Mouse (Mus musculus) monocyte, adult 2 months (primary cell): ENCODE results near the gene Ripply3.
A peak's percentile ranks its signal among the peaks of the same experiment; 100 is the strongest.

Source experiments
- DNase-seq, 2 experiments: peaks; one replicate each; pipeline ENCODE4 v3.0.0; 2022; ENCODE audit warnings: low spot score in 2 of 2, low read depth in 1 of 2

The Ripply3 gene

DNA sequence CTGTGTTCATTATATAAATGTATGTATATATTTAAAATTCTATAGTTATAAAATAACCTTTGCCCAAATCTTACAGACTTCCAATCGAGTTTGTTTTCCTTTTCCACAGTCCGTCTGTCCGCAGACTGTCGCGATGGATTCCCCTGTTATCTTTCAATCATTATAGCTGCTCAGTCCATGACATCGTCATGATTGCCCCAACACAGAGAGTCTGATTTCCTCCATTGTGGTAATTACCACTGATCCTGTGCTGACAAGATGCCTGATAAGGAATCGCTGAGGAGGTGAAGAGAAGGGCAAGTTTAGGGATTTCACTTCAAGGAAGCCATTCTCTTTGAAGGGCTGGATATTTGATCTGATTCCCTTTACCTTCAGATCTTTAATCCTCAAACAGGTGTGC is 27.8 kb downstream of the Ripply3 start:
- DNase-seq = no peak

DNA sequence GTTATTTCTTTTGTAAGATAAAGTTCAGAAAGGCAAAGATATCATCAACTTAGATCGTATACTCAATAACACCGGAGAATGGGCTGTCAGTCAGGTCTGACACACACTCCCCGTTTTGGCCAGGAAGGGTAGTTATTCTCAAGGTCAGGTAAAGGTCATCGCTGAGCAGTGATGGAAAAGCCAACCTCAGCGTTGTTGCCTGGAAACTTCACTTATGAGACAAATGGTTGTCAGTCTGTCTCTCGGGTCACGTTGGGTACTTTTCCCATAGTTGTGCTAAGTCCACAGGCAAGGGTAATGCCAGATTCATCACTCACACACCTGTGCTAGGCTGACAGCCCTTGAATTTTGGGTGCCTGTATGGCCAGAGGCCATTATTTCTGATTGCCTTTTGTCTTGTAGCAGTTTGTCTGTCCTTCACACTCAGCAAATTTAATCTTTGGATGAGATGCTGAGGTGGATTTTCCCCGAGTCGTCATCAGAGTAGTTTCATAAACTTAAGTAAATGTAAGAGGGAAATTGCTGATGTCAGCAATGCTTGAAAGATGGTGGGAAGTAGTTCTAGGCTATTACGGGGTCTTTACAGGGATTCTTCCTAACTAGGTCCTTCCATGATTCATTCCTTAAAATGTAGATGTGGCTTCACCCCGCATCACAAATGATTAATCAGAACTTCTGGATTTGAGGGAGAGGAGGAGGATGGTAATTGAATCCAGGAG is 28.7 kb downstream of the Ripply3 start:
- no peak for DNase-seq

DNA sequence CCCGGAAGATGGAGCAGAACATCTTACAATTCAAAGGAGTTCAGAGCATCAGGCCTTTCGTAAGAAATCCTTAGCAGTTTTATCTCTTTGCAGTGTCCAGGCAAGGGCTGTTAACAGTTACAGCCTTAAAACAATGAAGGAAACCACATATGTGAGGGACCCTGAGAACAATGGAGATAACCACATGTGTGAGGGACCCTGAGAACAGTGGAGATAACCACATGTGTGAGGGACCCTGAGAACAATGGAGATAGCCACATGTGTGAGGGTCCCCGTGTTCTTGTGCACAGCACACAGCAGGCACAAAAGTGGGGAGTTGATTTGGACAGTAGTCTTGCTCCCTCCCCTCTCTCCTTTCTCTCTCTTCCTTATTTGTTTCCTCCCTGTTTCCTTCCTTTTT is 29.9 kb downstream of the Ripply3 start:
- DNase-seq = no peak

DNA sequence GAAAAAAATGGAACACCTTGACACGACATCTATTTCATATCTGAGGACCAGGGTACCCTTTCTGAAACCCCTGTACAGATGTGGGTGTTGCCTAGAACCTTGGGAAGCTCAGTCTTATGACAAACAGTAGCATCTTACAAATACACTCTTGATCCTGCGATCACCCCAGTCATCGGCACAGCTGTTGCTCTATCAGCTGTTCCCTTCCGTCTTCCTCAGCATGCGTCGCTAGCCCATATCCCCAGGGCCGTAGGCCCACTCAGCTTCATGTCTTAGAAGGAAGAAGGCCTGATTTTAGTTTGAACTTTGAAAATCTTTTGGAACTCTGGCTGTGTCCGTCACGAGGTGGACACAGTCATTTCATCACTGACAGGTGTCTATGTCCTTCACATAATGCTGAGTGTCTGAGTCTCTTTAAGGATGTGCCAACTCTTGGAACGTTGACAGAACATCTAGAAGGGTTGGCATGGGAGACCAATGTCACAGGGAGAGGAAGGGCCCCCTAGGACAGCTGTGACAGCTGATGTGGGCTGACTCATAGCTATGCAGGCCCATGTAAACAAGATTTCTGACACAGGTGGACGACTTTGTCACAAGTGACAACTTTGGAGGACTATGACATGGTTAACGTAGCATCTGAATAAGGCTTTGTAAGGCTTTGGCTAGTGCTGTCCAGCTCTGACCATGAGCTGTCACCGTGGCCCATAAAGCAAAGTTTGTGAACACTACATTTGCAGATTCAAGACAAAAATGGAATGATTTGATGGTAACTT is 32.5 kb downstream of the Ripply3 start:
- DNase-seq = no peak

DNA sequence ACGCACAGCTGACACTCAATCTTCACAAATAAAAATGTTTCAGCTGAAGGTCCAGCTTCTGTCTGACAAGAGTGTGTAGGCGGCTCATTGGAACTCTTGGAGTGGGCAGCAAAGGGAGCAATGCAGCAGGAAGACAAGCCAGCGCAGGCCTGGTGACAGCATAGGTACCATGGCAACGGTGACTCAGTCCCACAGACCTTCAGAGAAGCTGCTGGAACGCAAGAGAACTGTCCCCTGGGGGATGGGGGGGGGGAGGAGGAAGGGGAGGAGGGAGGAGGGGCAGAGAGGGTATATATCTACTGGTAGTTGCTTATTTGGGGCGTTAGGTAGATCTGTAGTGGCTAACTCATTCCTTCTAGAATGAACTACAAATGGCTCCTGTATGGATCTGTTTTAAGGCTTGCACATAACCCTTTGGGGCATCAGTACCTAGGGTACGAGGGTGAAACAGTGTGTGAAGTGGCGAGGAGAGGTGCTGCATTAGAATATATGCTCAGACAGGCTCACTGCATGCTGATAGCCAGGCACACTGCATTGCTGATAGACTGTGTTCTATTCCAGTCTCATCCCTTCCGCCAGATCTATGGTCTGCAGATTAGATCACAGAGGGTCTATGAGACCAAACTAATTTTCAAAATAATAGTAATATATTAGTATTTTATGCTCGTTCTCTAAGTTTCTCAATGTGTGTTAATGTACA is 34.1 kb downstream of the Ripply3 start:
- no peak for DNase-seq

DNA sequence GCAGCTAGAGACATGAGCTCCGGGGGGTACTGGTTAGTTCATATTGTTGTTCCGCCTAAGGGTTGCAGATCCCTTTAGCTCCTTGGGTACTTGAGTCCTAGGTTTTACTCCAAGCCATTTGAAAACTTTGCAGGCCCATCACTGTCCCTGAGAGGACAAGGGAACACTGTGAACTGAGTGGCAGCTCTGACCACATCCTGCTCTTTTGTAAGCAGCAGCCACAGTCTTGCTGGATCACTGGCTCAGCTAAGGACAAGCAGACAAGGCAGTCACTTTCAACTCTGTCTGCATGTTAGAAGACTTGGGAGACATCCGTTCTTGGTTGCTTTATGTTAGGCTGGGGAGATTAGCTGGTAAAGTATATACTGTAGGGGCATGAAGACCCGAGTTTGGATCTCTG is 35.6 kb downstream of the Ripply3 start:
- no peak for DNase-seq

DNA sequence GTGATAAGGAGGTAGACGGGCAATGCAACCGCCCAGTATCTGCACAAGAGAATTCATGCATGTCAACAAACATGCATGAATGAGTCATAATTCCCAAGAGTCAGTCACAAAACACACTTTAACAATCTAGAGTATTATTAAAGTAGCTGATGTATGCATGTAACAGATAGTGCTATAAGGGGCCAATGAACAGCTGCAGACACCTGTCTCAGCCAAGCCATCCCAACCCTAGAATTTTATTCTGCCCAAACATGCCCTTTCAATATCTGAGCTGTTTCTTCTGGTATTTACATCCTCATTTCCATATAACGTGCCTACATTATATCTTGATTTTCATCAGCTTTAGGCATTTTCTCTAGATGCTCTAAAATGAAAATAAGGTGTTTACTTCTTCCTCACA is 37.2 kb downstream of the Ripply3 start:
- no peak for DNase-seq

DNA sequence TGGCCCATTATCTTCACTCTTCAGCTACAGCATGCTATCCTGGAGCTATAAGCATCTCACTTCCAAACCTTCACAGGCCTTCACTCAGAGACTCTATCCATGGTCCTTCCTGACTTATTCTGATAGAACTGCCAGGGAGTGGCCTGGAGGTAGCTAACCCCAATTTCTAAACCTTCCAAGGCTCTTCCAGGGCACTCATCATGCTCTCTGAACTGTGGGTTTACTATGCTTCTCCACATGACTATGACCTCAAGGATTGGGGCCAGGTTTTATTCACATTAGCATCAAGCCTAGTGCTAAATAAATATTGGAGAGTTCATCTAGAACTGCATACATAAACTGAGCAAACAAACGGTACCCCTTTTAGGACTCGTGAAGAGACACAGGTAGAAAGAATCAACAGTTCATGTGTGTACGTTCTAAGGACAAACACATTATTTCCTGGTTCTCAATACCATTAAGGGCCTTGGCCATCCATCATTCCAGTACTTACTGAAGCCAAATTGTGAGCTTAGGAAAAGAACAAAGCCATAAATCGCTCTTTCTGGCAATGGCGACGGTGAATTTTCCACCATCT is 41.5 kb downstream of the Ripply3 start:
- no peak for DNase-seq

DNA sequence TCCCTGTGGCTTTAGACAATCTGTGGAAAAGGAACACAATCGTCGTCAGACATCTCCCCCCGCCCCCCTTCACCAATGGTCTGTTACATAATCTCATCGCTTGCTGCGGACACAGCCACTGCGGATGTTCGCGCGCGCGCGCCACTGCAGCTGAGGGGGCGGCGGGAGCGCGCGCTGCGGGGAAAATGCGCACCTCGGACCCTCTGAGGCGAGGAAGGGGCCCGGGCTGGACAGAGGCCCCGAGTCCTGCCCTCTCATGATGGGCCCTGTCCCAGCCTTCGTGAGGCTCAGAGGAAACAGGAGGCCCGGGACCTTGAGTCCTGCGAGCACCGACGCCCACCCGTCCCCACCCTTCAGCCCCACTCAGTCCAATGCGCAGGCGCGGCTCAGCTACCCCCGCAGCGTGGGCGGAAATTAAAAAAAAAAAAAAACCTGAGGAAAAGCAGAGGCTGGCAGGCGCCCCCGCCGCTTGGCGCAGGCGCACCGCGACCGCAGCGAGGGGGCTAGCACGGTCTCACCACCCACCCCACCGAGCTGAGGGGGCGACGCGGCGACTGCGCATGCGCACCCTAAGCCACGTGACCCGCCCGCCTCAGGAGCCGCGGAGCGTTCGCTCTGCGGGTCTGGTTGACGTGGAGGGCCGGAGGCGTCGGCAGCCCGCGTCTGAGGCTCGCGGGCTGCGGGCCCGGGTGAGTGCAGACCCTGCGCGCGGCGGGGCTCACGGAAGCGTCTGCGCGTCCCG is 42.1 kb downstream of the Ripply3 start, which contains the start of gene Ttc3:
Gene Ttc3 (plus strand): TSS at position 446 of the 742 bp plus-strand sequence.
- peak; percentile 27 to 52 for DNase-seq

DNA sequence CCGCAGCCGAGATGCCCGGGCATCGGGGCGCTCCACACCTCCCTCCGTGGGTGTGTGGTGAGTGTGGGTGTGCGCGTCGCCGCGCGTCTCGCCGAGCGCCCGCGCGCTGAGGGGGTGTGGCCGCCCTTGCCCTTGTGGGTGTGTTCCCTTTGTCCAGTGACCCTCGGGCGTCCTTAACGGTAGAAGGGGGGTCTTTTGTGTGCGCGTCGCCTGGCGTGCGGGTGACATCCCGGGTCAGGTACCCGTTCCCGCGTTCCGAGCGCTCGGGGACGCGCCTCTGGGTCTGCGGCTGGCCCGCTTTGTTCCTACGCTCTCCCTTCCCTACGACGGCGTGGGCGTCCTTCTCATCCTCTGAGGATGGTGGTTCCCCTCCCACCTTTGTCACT is 42.7 kb downstream of the Ripply3 start:
- peak; percentile 11 to 28 for DNase-seq

DNA sequence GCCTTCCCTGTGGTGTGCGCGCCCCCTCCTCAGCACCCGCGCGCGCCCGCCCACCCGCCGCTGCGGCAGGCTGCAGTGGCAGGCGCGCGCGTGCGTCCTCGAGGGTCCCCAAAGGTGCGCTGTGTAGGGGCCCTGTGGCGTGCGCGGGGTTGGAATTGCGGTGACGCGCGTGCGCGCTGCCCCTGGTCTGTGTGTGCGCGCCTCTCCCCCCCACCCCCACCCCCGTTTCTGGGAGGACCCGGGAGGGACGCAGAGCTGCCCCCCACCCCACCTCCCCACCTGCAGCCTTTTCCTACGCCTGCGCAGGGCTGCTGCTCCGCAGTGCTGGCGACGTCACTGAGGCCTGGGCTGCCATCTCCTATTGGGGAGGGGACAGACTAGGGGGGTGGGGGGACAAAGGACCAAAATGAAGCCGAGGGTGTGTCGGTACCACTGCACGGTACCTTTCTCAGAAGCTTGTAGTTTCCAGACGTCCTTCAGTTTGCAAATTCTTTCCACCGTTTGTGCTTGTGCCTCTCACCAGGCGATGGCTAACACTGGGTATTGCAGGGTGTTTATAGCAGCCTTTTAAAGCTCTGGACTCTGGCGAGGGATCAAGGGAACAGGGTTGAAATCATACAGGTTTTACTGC is 43.2 kb downstream of the Ripply3 start, which contains the start of gene Pigp:
Gene Pigp (minus strand): TSS at position 542 of the 631 bp plus-strand sequence.
- no peak for DNase-seq

DNA sequence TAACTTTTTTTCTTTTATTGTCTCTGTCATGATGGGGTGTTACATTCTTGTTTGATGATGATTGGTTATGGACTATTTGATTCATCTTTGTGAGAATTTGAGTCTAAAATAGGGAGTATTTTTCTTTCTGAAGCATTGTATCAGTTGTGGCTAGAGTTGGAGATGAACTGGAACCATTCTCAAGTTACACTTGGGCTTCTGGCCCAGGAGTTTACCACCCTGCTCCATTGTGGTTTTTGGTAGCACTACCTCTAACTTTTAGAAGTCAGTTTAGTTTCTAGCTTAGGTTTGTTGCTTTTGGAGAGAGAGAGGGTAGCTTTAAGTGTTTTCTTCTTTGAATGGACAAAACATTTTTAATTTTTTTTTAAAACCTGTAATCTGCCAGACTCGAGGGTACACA is 51.2 kb downstream of the Ripply3 start:
- DNase-seq = no peak

DNA sequence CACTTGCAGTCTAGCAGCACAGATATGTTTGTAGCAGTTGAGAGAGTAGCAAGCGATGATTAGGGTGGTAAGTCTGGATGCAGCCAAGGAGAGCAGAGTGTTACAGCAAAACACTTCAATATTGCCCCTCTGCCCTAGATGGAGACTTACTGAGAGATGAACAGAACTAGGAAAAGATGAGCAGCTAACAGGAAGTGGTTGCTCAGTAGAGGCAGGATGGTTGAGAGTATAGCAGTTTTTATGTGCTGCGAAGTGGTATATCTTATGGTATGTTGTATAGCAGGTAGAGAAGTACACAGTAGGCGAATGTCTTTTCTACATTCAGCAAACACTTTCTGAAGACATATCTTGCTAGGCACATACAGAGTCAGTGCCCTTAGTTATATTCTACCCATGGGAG is 55.1 kb downstream of the Ripply3 start:
- no peak for DNase-seq
